Mouse (Mus musculus) MEL (cell line): ENCODE results near the gene Hadhb. TPM values are rescaled to one million over a fixed set of nuclear protein-coding genes. Genes with fewer than 3 reads are reported as not detected.

Source experiments
- DNase-seq: peaks from one replicate; pipeline ENCODE4 v3.0.0; 2011; ENCODE audit warnings: low read depth, low spot score
- H3K27ac ChIP-seq: 2 replicates; pipeline ENCODE4 v1.5.1; 2012; ENCODE audit warnings: low read depth, mild to moderate bottlenecking, control low read depth, low read length, moderate library complexity; ENCODE audit not compliant: control insufficient read depth
- H3K27me3 ChIP-seq, 2 experiments: fragments of 150-350 bp in 1 of 2; sonication (generic) in 1 of 2; 2 replicates each; pipeline ENCODE4 v1.6.1; 2012; ENCODE audit warnings: low read length in 2 of 2, mild to moderate bottlenecking in 2 of 2, improper control_type of control experiment in 1 of 2, moderate library complexity in 1 of 2; ENCODE audit not compliant: insufficient read depth in 2 of 2, control insufficient read depth in 1 of 2
- H3K36me3 ChIP-seq, 2 experiments: 2 replicates each; pipeline ENCODE4 v1.6.1; 2012 to 2014; ENCODE audit warnings: low read length in 2 of 2, improper control_type of control experiment in 1 of 2, inconsistent platforms in 1 of 2, mild to moderate bottlenecking in 1 of 2; ENCODE audit not compliant: insufficient read depth in 2 of 2, control insufficient read depth in 1 of 2
- H3K4me1 ChIP-seq, 2 experiments: fragments of 150-350 bp in 1 of 2; sonication (generic) in 1 of 2; 2 replicates each; pipeline ENCODE4 v1.6.1; 2012; ENCODE audit warnings: low read length in 2 of 2, improper control_type of control experiment in 1 of 2, mild to moderate bottlenecking in 1 of 2; ENCODE audit not compliant: insufficient read depth in 2 of 2, control insufficient read depth in 1 of 2
- H3K4me3 ChIP-seq, 2 experiments: fragments of 150-350 bp in 1 of 2; sonication (generic) in 1 of 2; 2 replicates each; pipeline ENCODE4 v1.5.1; 2012; ENCODE audit warnings: low read depth in 2 of 2, low read length in 2 of 2, mild to moderate bottlenecking in 2 of 2, moderate library complexity in 2 of 2, control low read depth in 1 of 2, improper control_type of control experiment in 1 of 2; ENCODE audit not compliant: control insufficient read depth in 1 of 2, insufficient read depth in 1 of 2
- H3K79me2 ChIP-seq: 2 replicates; pipeline ENCODE4 v1.6.1; 2012; ENCODE audit warnings: mild to moderate bottlenecking, low read length, moderate library complexity; ENCODE audit not compliant: control insufficient read depth, poor library complexity, insufficient read depth
- H3K9ac ChIP-seq: 2 replicates; pipeline ENCODE4 v1.6.1; 2012; ENCODE audit warnings: low read depth, mild to moderate bottlenecking, control low read depth, low read length, moderate library complexity; ENCODE audit not compliant: control insufficient read depth, poor library complexity, severe bottlenecking
- H3K9me3 ChIP-seq: fragments of 150-350 bp; sonication (generic); replicated peaks from 2 replicates; pipeline ENCODE4 v1.6.1; 2012; ENCODE audit warnings: mild to moderate bottlenecking, low read length, improper control_type of control experiment, moderate library complexity; ENCODE audit not compliant: insufficient read depth
- CHD2 ChIP-seq: IDR thresholded peaks from 2 replicates; pipeline ENCODE4 v1.6.1; 2011; ENCODE audit warnings: low read length, improper control_type of control experiment
- CTCF ChIP-seq, 3 experiments: IDR thresholded peaks in 2 of 3; conservative IDR thresholded peaks in 1 of 3; 2 replicates each; pipeline ENCODE4 v1.5.1; 2011 to 2012; ENCODE audit warnings: low read length in 3 of 3, low read depth in 2 of 3, mild to moderate bottlenecking in 2 of 3, improper control_type of control experiment in 1 of 3, inconsistent platforms in 1 of 3, mixed read lengths in 1 of 3, moderate library complexity in 1 of 3; ENCODE audit not compliant: control insufficient read depth in 1 of 3, insufficient read depth in 1 of 3, poor library complexity in 1 of 3, severe bottlenecking in 1 of 3
- ELF1 ChIP-seq: IDR thresholded peaks from 2 replicates; pipeline ENCODE4 v1.6.1; 2014; ENCODE audit warnings: low read depth, mild to moderate bottlenecking, inconsistent platforms, low read length, improper control_type of control experiment, moderate library complexity
- GABPA ChIP-seq: IDR thresholded peaks from 2 replicates; pipeline ENCODE4 v1.6.1; 2012; ENCODE audit warnings: low read depth, mild to moderate bottlenecking, inconsistent platforms, low read length, improper control_type of control experiment, moderate library complexity
- JUND ChIP-seq: IDR thresholded peaks from 2 replicates; pipeline ENCODE4 v1.6.1; 2011; ENCODE audit warnings: low read depth, mild to moderate bottlenecking, improper control_type of control experiment, low read length
- MAFK ChIP-seq: IDR thresholded peaks from 2 replicates; pipeline ENCODE4 v1.6.1; 2011; ENCODE audit warnings: low read depth, mild to moderate bottlenecking, low read length, improper control_type of control experiment, borderline replicate concordance
- MAZ ChIP-seq: IDR thresholded peaks from 2 replicates; pipeline ENCODE4 v1.6.1; 2012; ENCODE audit warnings: low read depth, mild to moderate bottlenecking, inconsistent platforms, low read length, improper control_type of control experiment
- MEF2A ChIP-seq: IDR thresholded peaks from 2 replicates; pipeline ENCODE4 v1.6.1; 2014; ENCODE audit warnings: low read depth, mild to moderate bottlenecking, inconsistent platforms, low read length, improper control_type of control experiment; ENCODE audit not compliant: poor library complexity, insufficient replicate concordance, severe bottlenecking; ENCODE audit errors: extremely low read depth
- NRF1 ChIP-seq: IDR thresholded peaks from 2 replicates; pipeline ENCODE4 v1.6.1; 2014; ENCODE audit warnings: low read depth, mild to moderate bottlenecking, inconsistent platforms, low read length, improper control_type of control experiment, moderate library complexity; ENCODE audit not compliant: poor library complexity, insufficient read depth, severe bottlenecking
- RAD21 ChIP-seq: IDR thresholded peaks from 2 replicates; pipeline ENCODE4 v1.6.1; 2011; ENCODE audit warnings: mild to moderate bottlenecking, low read depth, low read length, improper control_type of control experiment
- SIN3A ChIP-seq: IDR thresholded peaks from 2 replicates; pipeline ENCODE4 v1.6.1; 2012; ENCODE audit warnings: low read length, improper control_type of control experiment, inconsistent platforms
- TAL1 ChIP-seq: IDR thresholded peaks from 2 replicates; pipeline ENCODE4 v1.6.1; 2012; ENCODE audit warnings: mild to moderate bottlenecking, inconsistent platforms, low read length, moderate library complexity, mixed read lengths
- UBTF ChIP-seq: IDR thresholded peaks from 2 replicates; pipeline ENCODE4 v1.6.1; 2012; ENCODE audit warnings: low read depth, mild to moderate bottlenecking, inconsistent platforms, low read length, improper control_type of control experiment, moderate library complexity, borderline replicate concordance; ENCODE audit not compliant: insufficient read depth
- USF2 ChIP-seq, 2 experiments: IDR thresholded peaks; 2 replicates each; pipeline ENCODE4 v1.6.1; 2011 to 2012; ENCODE audit warnings: improper control_type of control experiment in 2 of 2, low read length in 2 of 2, borderline replicate concordance in 1 of 2, inconsistent platforms in 1 of 2, low read depth in 1 of 2, mild to moderate bottlenecking in 1 of 2; ENCODE audit not compliant: insufficient read depth in 1 of 2
- ZKSCAN1 ChIP-seq: IDR thresholded peaks from 2 replicates; pipeline ENCODE4 v1.6.1; 2012; ENCODE audit warnings: low read depth, mild to moderate bottlenecking, inconsistent platforms, low read length, improper control_type of control experiment, moderate library complexity
- ZMIZ1 ChIP-seq: IDR thresholded peaks from 2 replicates; pipeline ENCODE4 v1.6.1; 2012; ENCODE audit warnings: low read depth, mild to moderate bottlenecking, inconsistent platforms, low read length, improper control_type of control experiment, moderate library complexity
- ZNF384 ChIP-seq: IDR thresholded peaks from 2 replicates; pipeline ENCODE4 v1.6.1; 2012; ENCODE audit warnings: low read depth, mild to moderate bottlenecking, inconsistent platforms, low read length, improper control_type of control experiment
- polyA plus RNA-seq, 2 experiments: library from polyadenylated mRNA; stranded (reverse) in 1 of 2; unstranded in 1 of 2; fragments of >175 nt in 1 of 2; fragments of >200 nt in 1 of 2; gene quantifications; 2 replicates each; pipeline versions ENCODE4 v1.2.1 to v1.2.4; 2012; ENCODE audit warnings: low replicate concordance in 2 of 2, low read depth in 1 of 2; ENCODE audit not compliant: insufficient read length in 2 of 2, insufficient read depth in 1 of 2, missing spikeins in 1 of 2
- total RNA-seq: library from RNA; depleted of rRNA; stranded (reverse); fragments of 300-350 nt; gene quantifications from 2 replicates; pipeline ENCODE4 v1.2.3, GENCODE M21; 2012

Hadhb gene
- total and polyA plus RNA-seq, 3 experiments = 33.0 to 162 (median 161) TPM

DNA sequence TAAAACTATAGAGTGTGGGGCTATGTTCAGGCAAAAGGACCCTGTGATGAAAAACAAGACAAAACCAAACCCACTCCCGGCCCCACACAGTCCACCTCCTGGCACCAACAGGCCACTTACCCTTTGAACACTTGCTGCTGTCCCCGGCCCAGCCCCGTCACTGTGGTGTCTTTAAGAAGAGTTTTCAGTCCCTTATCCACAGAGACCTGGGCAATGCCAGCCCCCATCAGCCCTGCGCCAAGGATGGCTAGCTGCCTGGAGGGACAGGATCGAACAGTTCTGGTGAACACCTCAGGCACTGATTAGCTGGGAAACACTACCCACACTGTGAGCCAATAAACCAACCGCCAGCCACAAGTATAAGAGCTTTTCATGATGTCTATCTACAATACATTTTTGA lies 26.4 kb upstream of the Hadhb start:
- Histone ChIP-seq H3K4me1 (no peaks in the 10 kb centered on the region), H3K9ac (no peak overlapping the region), H3K4me3 (no peak overlapping the region), H3K79me2 (no peaks in the 10 kb centered on the region), H3K27me3 (no peaks in the 10 kb centered on the region), H3K27ac (no peak overlapping the region), H3K36me3 (peaks cover 0 to 34% of the 10 kb centered on the region in 2 experiments; a peak in 2 of 4 replicates), H3K9me3 (no peaks in the 10 kb centered on the region)
- DNase-seq = no peak
- TF ChIP-seq ZMIZ1 = no peak
- TF ChIP-seq RAD21 = no peak
- no peak for TF ChIP-seq ELF1
- no peak for TF ChIP-seq UBTF
- no peak for TF ChIP-seq GABPA
- TF ChIP-seq ZKSCAN1 = no peak

DNA sequence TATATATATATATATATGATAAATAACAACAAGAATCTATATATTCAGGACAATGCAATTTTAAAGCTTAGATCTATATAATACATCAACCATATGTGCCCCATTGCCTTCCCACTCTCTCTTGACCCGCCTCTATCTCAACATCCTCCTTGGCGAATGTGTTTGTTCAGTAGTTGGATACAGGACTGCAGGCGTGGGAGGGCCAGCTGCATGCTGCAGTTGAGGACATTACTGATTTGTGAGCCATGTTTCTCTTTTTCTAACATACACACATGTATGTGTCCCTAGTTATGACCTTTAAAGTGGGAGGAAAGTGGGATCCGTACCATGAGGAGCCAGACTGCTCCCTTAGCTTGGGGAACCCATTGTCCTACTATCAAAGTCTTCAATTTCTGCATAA lies 23.8 kb upstream of the Hadhb start:
- no peak for DNase-seq
- H3K9me3 ChIP-seq = no peaks in the 10 kb centered on the region
- H3K27ac ChIP-seq = no peak overlapping the region
- no peaks in the 10 kb centered on the region for H3K4me1 ChIP-seq
- peaks cover 0 to 37% of the 10 kb centered on the region in 2 experiments; a peak in 2 of 4 replicates for H3K36me3 ChIP-seq
- no peaks in the 10 kb centered on the region for H3K27me3 ChIP-seq
- TF ChIP-seq NRF1 (no peak), JUND (no peak), USF2 (IDR thresholded peaks at IDR 0.05; ENCODE audit: borderline replicate concordance in 1 of 2, insufficient read depth in 1 of 2, low read depth in 1 of 2, low read length in 2 of 2) (no peak), MAFK (no peak), MAZ (no peak), TAL1 (no peak), CHD2 (no peak), SIN3A (no peak), MEF2A (no peak), CTCF (IDR thresholded peaks at IDR 0.05 in 2 of 3, conservative IDR thresholded peaks at IDR 0.05 in 1 of 3; ENCODE audit: control insufficient read depth in 1 of 3, insufficient read depth in 1 of 3, low read depth in 2 of 3, low read length in 3 of 3, poor library complexity in 1 of 3, severe bottlenecking in 1 of 3) (no peak), ELF1 (no peak), ZNF384 (no peak), UBTF (no peak), GABPA (no peak)
- TF ChIP-seq, all 39 proteins: peak for 0
- H3K79me2 ChIP-seq = no peaks in the 10 kb centered on the region
- no peak overlapping the region for H3K4me3 ChIP-seq
- H3K9ac ChIP-seq = no peak overlapping the region
